Mouse (Mus musculus): ENCODE measurements around the gene Acox2. TPM values are rescaled to one million over a fixed set of nuclear protein-coding genes. Genes with fewer than 3 reads are reported as not detected.
A peak's percentile ranks its signal among the peaks of the same experiment; 100 is the strongest.

The Acox2 gene
- polyA plus RNA-seq, 1 experiment from 2014 or later, result 1.5 TPM

GRCm38 (mm10) chr14:8256881-8257280, 2.3 kb downstream of the Acox2 start:
- Histone ChIP-seq H3K27me3 (replicated peaks; ENCODE audit: control insufficient read depth, insufficient read depth, low read length) (no peaks in the 10 kb centered on the region), H3K27ac (replicated peaks; ENCODE audit: low read depth, low read length) (no peak overlapping the region), H3K36me3 (ENCODE audit: control insufficient read depth, insufficient read depth, low read length) (no peaks in the 10 kb centered on the region), H3K9ac (ENCODE audit: low read depth, low read length) (no peak overlapping the region), H3K4me3 (ENCODE audit: low read depth, low read length) (no peak overlapping the region), H3K4me2 (ENCODE audit: low read depth, low read length) (no peak overlapping the region), H3K4me1 (ENCODE audit: control insufficient read depth, insufficient read depth, low read length) (no peaks in the 10 kb centered on the region), H3K9me3 (ENCODE audit: control insufficient read depth, low read length) (no peaks in the 10 kb centered on the region)
- WGBS, result 73% methylated on average over 5 of the region's 5 CpGs
- DNase-seq (ENCODE audit: low spot score) (no peak), ATAC-seq (ENCODE audit: low read depth) (no peak)

- Histone ChIP-seq H3K4me2 (ENCODE audit: low read depth, low read length) (no peak overlapping the region), H3K4me3 (ENCODE audit: low read depth, low read length) (no peak overlapping the region), H3K27me3 (replicated peaks; ENCODE audit: control insufficient read depth, insufficient read depth, low read length) (no peaks in the 10 kb centered on the region), H3K36me3 (ENCODE audit: control insufficient read depth, insufficient read depth, low read length) (no peaks in the 10 kb centered on the region), H3K9me3 (ENCODE audit: control insufficient read depth, low read length) (no peaks in the 10 kb centered on the region), H3K27ac (replicated peaks; ENCODE audit: low read depth, low read length) (no peak overlapping the region), H3K4me1 (ENCODE audit: control insufficient read depth, insufficient read depth, low read length) (no peaks in the 10 kb centered on the region), H3K9ac (ENCODE audit: low read depth, low read length) (no peak overlapping the region)
- 69% methylated on average over 6 of the region's 6 CpGs for WGBS
- DNase-seq (ENCODE audit: low spot score) (peak; percentile 29), ATAC-seq (ENCODE audit: low read depth) (no peak)
Observed at GRCm38 (mm10) chr14:8256072-8256471, 3.1 kb downstream of the Acox2 start.

- no peak overlapping the region for H3K27ac ChIP-seq (replicated peaks; ENCODE audit: low read depth, low read length)
- no peak overlapping the region for H3K4me2 ChIP-seq (ENCODE audit: low read depth, low read length)
- H3K4me3 ChIP-seq (ENCODE audit: low read depth, low read length), result no peak overlapping the region
- no peaks in the 10 kb centered on the region for H3K36me3 ChIP-seq (ENCODE audit: control insufficient read depth, insufficient read depth, low read length)
- ATAC-seq (ENCODE audit: low read depth), result peak; percentile 27; the same call in 1 of the 2 replicates
- H3K9me3 ChIP-seq (ENCODE audit: control insufficient read depth, low read length), result no peaks in the 10 kb centered on the region
- peak; percentile 77 for DNase-seq (ENCODE audit: low spot score)
- 69% methylated on average over 7 of the region's 7 CpGs for WGBS
- H3K9ac ChIP-seq (ENCODE audit: low read depth, low read length), result no peak overlapping the region
- no peaks in the 10 kb centered on the region for H3K4me1 ChIP-seq (ENCODE audit: control insufficient read depth, insufficient read depth, low read length)
- H3K27me3 ChIP-seq (replicated peaks; ENCODE audit: control insufficient read depth, insufficient read depth, low read length), result no peaks in the 10 kb centered on the region
Observed at GRCm38 (mm10) chr14:8255076-8255729, 4.0 kb downstream of the Acox2 start.

- Histone ChIP-seq H3K9me3 (ENCODE audit: control insufficient read depth, low read length) (no peaks in the 10 kb centered on the region), H3K36me3 (ENCODE audit: control insufficient read depth, insufficient read depth, low read length) (no peaks in the 10 kb centered on the region), H3K4me2 (ENCODE audit: low read depth, low read length) (no peak overlapping the region), H3K27me3 (replicated peaks; ENCODE audit: control insufficient read depth, insufficient read depth, low read length) (no peaks in the 10 kb centered on the region), H3K27ac (replicated peaks; ENCODE audit: low read depth, low read length) (no peak overlapping the region), H3K4me1 (ENCODE audit: control insufficient read depth, insufficient read depth, low read length) (no peaks in the 10 kb centered on the region), H3K9ac (ENCODE audit: low read depth, low read length) (no peak overlapping the region), H3K4me3 (ENCODE audit: low read depth, low read length) (no peak overlapping the region)
- no peak for DNase-seq (ENCODE audit: low spot score)
- ATAC-seq (ENCODE audit: low read depth), result no peak
- WGBS, result 87% methylated on average over 8 of the region's 8 CpGs
Observed at GRCm38 (mm10) chr14:8251330-8251885, 7.7 kb downstream of the Acox2 start.

GRCm38 (mm10) chr14:8250141-8250871, 8.8 kb downstream of the Acox2 start:
- ATAC-seq (ENCODE audit: low read depth), result no peak
- H3K27ac ChIP-seq (replicated peaks; ENCODE audit: low read depth, low read length), result no peak overlapping the region
- WGBS, result 71% methylated on average over 9 of the region's 9 CpGs

GRCm38 (mm10) chr14:8249206-8249605, 9.9 kb downstream of the Acox2 start:
- H3K9me3 ChIP-seq (ENCODE audit: control insufficient read depth, low read length), result no peaks in the 10 kb centered on the region
- no peaks in the 10 kb centered on the region for H3K27me3 ChIP-seq (replicated peaks; ENCODE audit: control insufficient read depth, insufficient read depth, low read length)
- DNase-seq (ENCODE audit: low spot score), result no peak
- H3K36me3 ChIP-seq (ENCODE audit: control insufficient read depth, insufficient read depth, low read length), result no peaks in the 10 kb centered on the region
- no peak for ATAC-seq (ENCODE audit: low read depth)
- 86% methylated on average over 1 of the region's 1 CpGs for WGBS
- H3K4me1 ChIP-seq (ENCODE audit: control insufficient read depth, insufficient read depth, low read length), result no peaks in the 10 kb centered on the region
- H3K27ac ChIP-seq (replicated peaks; ENCODE audit: low read depth, low read length), result no peak overlapping the region
- no peak overlapping the region for H3K4me2 ChIP-seq (ENCODE audit: low read depth, low read length)
- H3K4me3 ChIP-seq (ENCODE audit: low read depth, low read length), result no peak overlapping the region
- H3K9ac ChIP-seq (ENCODE audit: low read depth, low read length), result no peak overlapping the region

More at GRCm38 (mm10) chr14:8250141-8250871, 8.8 kb downstream of the Acox2 start:
- Histone ChIP-seq H3K9ac (ENCODE audit: low read depth, low read length) (no peak overlapping the region), H3K9me3 (ENCODE audit: control insufficient read depth, low read length) (no peaks in the 10 kb centered on the region), H3K4me2 (ENCODE audit: low read depth, low read length) (no peak overlapping the region), H3K36me3 (ENCODE audit: control insufficient read depth, insufficient read depth, low read length) (no peaks in the 10 kb centered on the region), H3K27me3 (replicated peaks; ENCODE audit: control insufficient read depth, insufficient read depth, low read length) (no peaks in the 10 kb centered on the region), H3K4me3 (ENCODE audit: low read depth, low read length) (no peak overlapping the region), H3K4me1 (ENCODE audit: control insufficient read depth, insufficient read depth, low read length) (no peaks in the 10 kb centered on the region)
- no peak for DNase-seq (ENCODE audit: low spot score)

GRCm38 (mm10) chr14:8246878-8247277, 12.3 kb downstream of the Acox2 start:
- no peaks in the 10 kb centered on the region for H3K36me3 ChIP-seq (ENCODE audit: control insufficient read depth, insufficient read depth, low read length)
- ATAC-seq (ENCODE audit: low read depth), result no peak
- DNase-seq (ENCODE audit: low spot score), result no peak
- no peaks in the 10 kb centered on the region for H3K9me3 ChIP-seq (ENCODE audit: control insufficient read depth, low read length)
- H3K4me3 ChIP-seq (ENCODE audit: low read depth, low read length), result no peak overlapping the region
- H3K4me1 ChIP-seq (ENCODE audit: control insufficient read depth, insufficient read depth, low read length), result no peaks in the 10 kb centered on the region
- H3K27me3 ChIP-seq (replicated peaks; ENCODE audit: control insufficient read depth, insufficient read depth, low read length), result no peaks in the 10 kb centered on the region
- H3K27ac ChIP-seq (replicated peaks; ENCODE audit: low read depth, low read length), result no peak overlapping the region
- H3K9ac ChIP-seq (ENCODE audit: low read depth, low read length), result no peak overlapping the region
- H3K4me2 ChIP-seq (ENCODE audit: low read depth, low read length), result no peak overlapping the region
- 78% methylated on average over 8 of the region's 8 CpGs for WGBS

GRCm38 (mm10) chr14:8244211-8244611, 14.9 kb downstream of the Acox2 start:
- H3K4me1 ChIP-seq (ENCODE audit: control insufficient read depth, insufficient read depth, low read length), result no peaks in the 10 kb centered on the region
- WGBS, result 80% methylated on average over 5 of the region's 5 CpGs
- H3K27me3 ChIP-seq (replicated peaks; ENCODE audit: control insufficient read depth, insufficient read depth, low read length), result no peaks in the 10 kb centered on the region
- no peak overlapping the region for H3K4me2 ChIP-seq (ENCODE audit: low read depth, low read length)
- no peak overlapping the region for H3K4me3 ChIP-seq (ENCODE audit: low read depth, low read length)
- H3K9me3 ChIP-seq (ENCODE audit: control insufficient read depth, low read length), result no peaks in the 10 kb centered on the region
- ATAC-seq (ENCODE audit: low read depth) (no peak), DNase-seq (ENCODE audit: low spot score) (no peak)
- H3K36me3 ChIP-seq (ENCODE audit: control insufficient read depth, insufficient read depth, low read length), result no peaks in the 10 kb centered on the region
- no peak overlapping the region for H3K27ac ChIP-seq (replicated peaks; ENCODE audit: low read depth, low read length)
- no peak overlapping the region for H3K9ac ChIP-seq (ENCODE audit: low read depth, low read length)

Measured in embryonic facial prominence, embryonic 14.5 days (tissue).